Mouse (Mus musculus) heart, embryonic 16.5 days (tissue): ENCODE measurements around the gene Guk1. TPM values are rescaled to one million over a fixed set of nuclear protein-coding genes. Genes with fewer than 3 reads are reported as not detected.

Experiments used
- polyA plus RNA-seq: library from polyadenylated mRNA; unstranded; fragments of >200 nt; fragmentation: Nextera tagmentation; extraction: Ambion mirVana; gene quantifications from 2 replicates; pipeline ENCODE4 v1.2.1, GENCODE M21; 2015

The Guk1 gene
- polyA plus RNA-seq, 1 experiment from 2014 or later: 130 TPM

Other genes with a start within 250 kb of the Guk1 start
- 21.8 and 27.5 TPM in 2 replicates for gene Hist3h2ba, start 243.3 kb downstream of the Guk1 start, polyA plus RNA-seq
- gene Hist3h2a, start 237.5 kb downstream of the Guk1 start, polyA plus RNA-seq: 33.9 and 35.2 TPM in 2 replicates
- 0.26 and 0.39 TPM in 2 replicates for gene Trim17, start 237.5 kb downstream of the Guk1 start, polyA plus RNA-seq
- 37.1 and 40.3 TPM in 2 replicates for gene Trim11, start 214.1 kb downstream of the Guk1 start, polyA plus RNA-seq
- gene Obscn, start 55.8 kb downstream of the Guk1 start, polyA plus RNA-seq: 87.2 and 91.9 TPM in 2 replicates
- gene Iba57, start 28.5 kb downstream of the Guk1 start, polyA plus RNA-seq: 9.5 and 10.4 TPM in 2 replicates
- 0.50 and 0.54 TPM in 2 replicates for gene Gjc2, start 9.0 kb downstream of the Guk1 start, polyA plus RNA-seq
- gene Mrpl55, start 10.3 kb upstream of the Guk1 start, polyA plus RNA-seq: 115 and 131 TPM in 2 replicates
- 18.8 and 21.0 TPM in 2 replicates for gene 2310033P09Rik, start 16.1 kb upstream of the Guk1 start, polyA plus RNA-seq
- 597 and 626 TPM in 2 replicates for gene Arf1, start 36.1 kb upstream of the Guk1 start, polyA plus RNA-seq
- gene Wnt3a, start 98.5 kb upstream of the Guk1 start, polyA plus RNA-seq: not detected in 2 replicates
- gene Wnt9a, start 114.7 kb upstream of the Guk1 start, polyA plus RNA-seq: 2.7 and 2.9 TPM in 2 replicates
- not detected in 2 replicates for gene Prss38, start 183.4 kb upstream of the Guk1 start, polyA plus RNA-seq